Mouse (Mus musculus) stomach, embryonic 14.5 days (tissue): Measurements from ENCODE around the gene Srpk2. TPM values are rescaled to one million over a fixed set of nuclear protein-coding genes. Genes with fewer than 3 reads are reported as not detected.

Experiments
- ATAC-seq: fragments of 200-750 bp; cut with Nextera tagmentation; 2 replicates; pipeline ENCODE4 v1.8.0; 2017; ENCODE audit warnings: low read depth, moderate TSS enrichment; ENCODE audit not compliant: insufficient number of reproducible peaks, insufficient read depth, low FRiP score
- H3K27ac ChIP-seq: fragments of 300-500 bp; sonication (generic); 2 replicates; pipeline ENCODE4 v1.5.1; 2014; ENCODE audit warnings: mild to moderate bottlenecking, low read length, moderate library complexity, mixed read lengths
- H3K27me3 ChIP-seq: fragments of 300-500 bp; sonication (generic); 2 replicates; pipeline ENCODE4 v1.6.1; 2014; ENCODE audit warnings: low read length, control low read depth, mixed read lengths; ENCODE audit not compliant: control insufficient read depth, insufficient read depth
- H3K36me3 ChIP-seq: fragments of 300-500 bp; sonication (generic); 2 replicates; pipeline ENCODE4 v1.6.1; 2014; ENCODE audit warnings: mild to moderate bottlenecking, control low read depth, low read length, moderate library complexity, mixed read lengths; ENCODE audit not compliant: control insufficient read depth, insufficient read depth
- H3K4me1 ChIP-seq: fragments of 300-500 bp; sonication (generic); 2 replicates; pipeline ENCODE4 v1.6.1; 2014; ENCODE audit warnings: low read length, control low read depth, mixed read lengths; ENCODE audit not compliant: control insufficient read depth, insufficient read depth
- H3K4me2 ChIP-seq: fragments of 300-500 bp; sonication (generic); replicated peaks from 2 replicates; pipeline ENCODE4 v1.6.1; 2014; ENCODE audit warnings: low read depth, low read length, control low read depth
- H3K4me3 ChIP-seq: fragments of 300-500 bp; sonication (generic); 2 replicates; pipeline ENCODE4 v1.5.1; 2014; ENCODE audit warnings: low read depth, low read length, control low read depth
- H3K9ac ChIP-seq: fragments of 300-500 bp; sonication (generic); replicated peaks from 2 replicates; pipeline ENCODE4 v1.6.1; 2014; ENCODE audit warnings: low read depth, mild to moderate bottlenecking, control low read depth, low read length, moderate library complexity, mixed read lengths
- H3K9me3 ChIP-seq: fragments of 300-500 bp; sonication (generic); 2 replicates; pipeline ENCODE4 v1.6.1; 2016; ENCODE audit warnings: low read depth, low read length, control low read depth; ENCODE audit not compliant: control insufficient read depth
- WGBS: fragments of 180-500 bp; shearing (Covaris S2); extraction: QIAGEN DNeasy Blood & Tissue Kit; methylation state at CpG from one replicate; pipeline ENCODE4 v1.1.7; 2014; 5-methylcytosine and 5-hydroxymethylcytosine counted together
- polyA plus RNA-seq: library from polyadenylated mRNA; unstranded; fragments of >200 nt; fragmentation: Nextera tagmentation; extraction: Ambion mirVana; gene quantifications from 2 replicates; pipeline ENCODE4 v1.2.1, GENCODE M21; 2014

The Srpk2 gene
- polyA plus RNA-seq, 1 experiment from 2014 or later = 61.8 TPM

GRCm38 (mm10) chr5:23576336-23577094 lies 107.9 kb downstream of the Srpk2 start:
- Histone ChIP-seq H3K4me2 (no peak overlapping the region), H3K4me1 (peaks cover 2% of the 10 kb centered on the region; the same call in 1 of the 2 replicates), H3K4me3 (no peak overlapping the region), H3K27me3 (no peaks in the 10 kb centered on the region), H3K27ac (no peak overlapping the region), H3K9me3 (no peaks in the 10 kb centered on the region), H3K36me3 (no peaks in the 10 kb centered on the region), H3K9ac (no peak overlapping the region)
- ATAC-seq = no peak
- 46% methylated on average over 6 of the region's 6 CpGs for whole genome bisulfite sequencing

GRCm38 (mm10) chr5:23573942-23574341 lies 110.5 kb downstream of the Srpk2 start:
- Histone ChIP-seq H3K27me3 (no peaks in the 10 kb centered on the region), H3K4me2 (no peak overlapping the region), H3K36me3 (no peaks in the 10 kb centered on the region), H3K9ac (no peak overlapping the region), H3K4me3 (no peak overlapping the region), H3K4me1 (peaks cover 2% of the 10 kb centered on the region; the same call in 1 of the 2 replicates), H3K27ac (no peak overlapping the region), H3K9me3 (no peaks in the 10 kb centered on the region)
- no peak for ATAC-seq
- 97% methylated on average over 5 of the region's 5 CpGs for WGBS

DNA sequence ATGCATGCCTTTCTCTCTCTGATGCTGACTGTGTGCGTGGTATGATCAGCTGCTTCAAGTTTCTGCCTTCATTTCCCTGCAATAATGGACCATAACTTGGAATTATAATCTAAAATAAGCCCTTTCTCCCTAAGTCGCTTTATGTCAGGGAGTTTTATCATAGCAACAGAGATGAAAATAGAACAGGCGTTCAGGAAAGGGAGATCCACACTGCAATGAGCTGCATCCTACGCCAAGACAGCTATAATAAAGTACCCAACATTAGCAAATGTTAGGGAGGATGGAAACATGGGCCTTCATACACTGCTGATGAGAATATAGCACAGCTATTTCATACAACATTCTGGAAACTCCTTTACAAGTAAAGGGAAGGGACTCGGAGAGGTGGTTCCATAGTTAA lies 116.2 kb downstream of the Srpk2 start:
- Histone ChIP-seq H3K9me3 (no peaks in the 10 kb centered on the region), H3K4me2 (no peak overlapping the region), H3K9ac (no peak overlapping the region), H3K4me3 (no peak overlapping the region), H3K4me1 (no peaks in the 10 kb centered on the region), H3K36me3 (no peaks in the 10 kb centered on the region; the same call in 1 of the 2 replicates), H3K27me3 (no peaks in the 10 kb centered on the region), H3K27ac (no peak overlapping the region)
- ATAC-seq = no peak
- 92% methylated on average over 5 of the region's 5 CpGs for WGBS

GRCm38 (mm10) chr5:23566382-23566781 lies 118.0 kb downstream of the Srpk2 start:
- 92% methylated on average over 6 of the region's 6 CpGs for WGBS

GRCm38 (mm10) chr5:23562278-23563060 lies 121.9 kb downstream of the Srpk2 start:
- no peak for ATAC-seq
- H3K4me2 ChIP-seq = no peak overlapping the region
- H3K27ac ChIP-seq = no peak overlapping the region
- H3K4me1 ChIP-seq = no peaks in the 10 kb centered on the region
- no peaks in the 10 kb centered on the region for H3K9me3 ChIP-seq
- H3K4me3 ChIP-seq = no peak overlapping the region
- no peaks in the 10 kb centered on the region for H3K27me3 ChIP-seq
- 61% methylated on average over 4 of the region's 4 CpGs for WGBS
- no peaks in the 10 kb centered on the region; the same call in 1 of the 2 replicates for H3K36me3 ChIP-seq
- no peak overlapping the region for H3K9ac ChIP-seq

More at GRCm38 (mm10) chr5:23566382-23566781, 118.0 kb downstream of the Srpk2 start:
- H3K9ac ChIP-seq = no peak overlapping the region
- no peaks in the 10 kb centered on the region for H3K27me3 ChIP-seq
- no peak overlapping the region for H3K4me2 ChIP-seq
- H3K4me3 ChIP-seq = no peak overlapping the region
- H3K4me1 ChIP-seq = no peaks in the 10 kb centered on the region
- H3K9me3 ChIP-seq = no peaks in the 10 kb centered on the region
- no peak for ATAC-seq
- no peaks in the 10 kb centered on the region; the same call in 1 of the 2 replicates for H3K36me3 ChIP-seq
- H3K27ac ChIP-seq = no peak overlapping the region

- Histone ChIP-seq H3K27me3 (no peaks in the 10 kb centered on the region), H3K9me3 (no peaks in the 10 kb centered on the region), H3K4me2 (no peak overlapping the region), H3K27ac (no peak overlapping the region), H3K4me3 (no peak overlapping the region), H3K4me1 (no peaks in the 10 kb centered on the region), H3K9ac (no peak overlapping the region), H3K36me3 (no peaks in the 10 kb centered on the region; the same call in 1 of the 2 replicates)
- 92% methylated on average over 2 of the region's 2 CpGs for WGBS
- ATAC-seq = no peak
Observed at GRCm38 (mm10) chr5:23561227-23561626, 123.2 kb downstream of the Srpk2 start.

- WGBS = 74% methylated on average over 4 of the region's 4 CpGs
- H3K36me3 ChIP-seq = no peaks in the 10 kb centered on the region; the same call in 1 of the 2 replicates
- no peak overlapping the region for H3K4me2 ChIP-seq
- H3K9me3 ChIP-seq = no peaks in the 10 kb centered on the region
- no peak overlapping the region for H3K27ac ChIP-seq
- H3K27me3 ChIP-seq = no peaks in the 10 kb centered on the region
- no peaks in the 10 kb centered on the region for H3K4me1 ChIP-seq
- H3K4me3 ChIP-seq = no peak overlapping the region
- no peak overlapping the region for H3K9ac ChIP-seq
- ATAC-seq = no peak
Observed at GRCm38 (mm10) chr5:23560171-23560570, 124.2 kb downstream of the Srpk2 start.

DNA sequence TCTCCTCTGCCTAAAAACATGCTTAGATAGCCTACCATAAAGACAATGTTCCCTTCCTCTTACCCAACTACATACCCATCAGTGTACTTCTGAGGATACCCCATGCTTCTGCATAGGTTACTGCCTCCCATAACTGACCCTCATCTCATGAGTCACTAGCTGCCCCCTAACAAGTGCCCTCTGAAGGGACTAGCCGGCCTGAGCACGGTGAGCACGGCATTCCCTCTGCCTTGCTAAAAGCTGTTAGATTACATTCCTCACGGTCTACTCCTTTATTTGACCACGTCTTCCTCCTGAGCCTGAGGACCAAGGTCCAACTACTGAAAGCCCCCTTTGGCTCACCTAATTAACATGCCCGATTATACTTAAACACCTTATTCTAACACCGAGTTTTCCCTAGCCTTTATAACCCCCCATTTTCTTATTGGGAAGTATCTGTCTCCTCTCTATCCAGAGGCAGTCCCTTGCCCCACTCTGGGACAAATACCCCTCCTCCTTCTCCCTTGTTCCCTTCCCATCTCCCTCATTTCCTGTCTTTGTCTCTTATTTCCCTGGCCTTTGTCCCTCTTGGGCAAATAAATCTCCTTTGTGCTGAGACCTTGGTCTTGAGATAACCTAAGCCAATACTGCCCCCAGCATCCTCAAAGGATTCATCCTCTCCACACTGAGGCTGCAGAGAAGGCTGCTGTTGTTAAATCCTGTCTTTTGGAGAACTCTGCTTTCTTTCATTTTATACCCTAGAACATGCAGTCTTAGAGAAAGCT lies 128.2 kb downstream of the Srpk2 start:
- H3K9me3 ChIP-seq = no peaks in the 10 kb centered on the region
- WGBS = 54% methylated on average over 7 of the region's 7 CpGs
- no peaks in the 10 kb centered on the region for H3K27me3 ChIP-seq
- no peak overlapping the region for H3K4me2 ChIP-seq
- H3K27ac ChIP-seq = peak overlapping the region; percentile 13; the same call in 1 of the 2 replicates
- no peak overlapping the region for H3K9ac ChIP-seq
- peak; percentile 72 for ATAC-seq
- H3K4me1 ChIP-seq = no peaks in the 10 kb centered on the region
- H3K36me3 ChIP-seq = no peaks in the 10 kb centered on the region
- H3K4me3 ChIP-seq = no peak overlapping the region
